Mouse (Mus musculus) cerebellum, adult 2 months (tissue): ENCODE results near the gene Rimbp2. TPM values are rescaled to one million over a fixed set of nuclear protein-coding genes. Genes with fewer than 3 reads are reported as not detected.

ENCODE experiments used
- DNase-seq, 2 experiments: peaks; one replicate each; pipeline ENCODE4 v3.0.0; 2021
- H3K27ac ChIP-seq: fragments of 200-500 bp; 2 replicates; pipeline ENCODE4 v1.5.1; 2012; ENCODE audit warnings: low read length, control low read depth, inconsistent platforms; ENCODE audit not compliant: insufficient read depth
- H3K27me3 ChIP-seq: fragments of 200-500 bp; 2 replicates; pipeline ENCODE4 v1.6.1; 2012; ENCODE audit warnings: inconsistent platforms, mild to moderate bottlenecking, low read length, moderate library complexity; ENCODE audit not compliant: control insufficient read depth, insufficient read depth
- H3K4me1 ChIP-seq: fragments of 200-500 bp; 2 replicates; pipeline ENCODE4 v1.6.1; 2011; ENCODE audit warnings: low read length; ENCODE audit not compliant: control insufficient read depth, insufficient read depth
- H3K4me3 ChIP-seq: fragments of 200-500 bp; replicated peaks from 2 replicates; pipeline ENCODE3; 2011; ENCODE audit warnings: mild to moderate bottlenecking, low read depth, low read length, control low read depth; ENCODE audit not compliant: insufficient read depth
- CTCF ChIP-seq: fragments of 200-500 bp; IDR thresholded peaks from 2 replicates; pipeline ENCODE4 v1.5.1; 2011; ENCODE audit warnings: low read depth, mild to moderate bottlenecking, control low read depth, low read length, moderate library complexity, borderline replicate concordance; ENCODE audit not compliant: insufficient read depth
- POLR2A ChIP-seq: fragments of 200-500 bp; IDR thresholded peaks from 2 replicates; pipeline ENCODE4 v1.6.1; 2011; ENCODE audit warnings: low read length, control low read depth, borderline replicate concordance; ENCODE audit not compliant: insufficient read depth
- WGBS: fragments of 180-500 bp; shearing (Covaris S2); methylation state at CpG from one replicate; pipeline ENCODE4 v1.1.7; 2018; 5-methylcytosine and 5-hydroxymethylcytosine counted together
- polyA plus RNA-seq: library from polyadenylated mRNA; depleted of rRNA; stranded (reverse); fragments of >200 nt; gene quantifications from 2 replicates; pipeline ENCODE4 v1.2.3, GENCODE M21; 2012

Gene Rimbp2
- polyA plus RNA-seq, 1 experiment, result 16.1 TPM

GRCm38 (mm10) chr5:128776386-128776785 lies 176.9 kb downstream of the Rimbp2 start:
- 75% methylated on average over 2 of the region's 2 CpGs for WGBS
- H3K27me3 ChIP-seq, result no peaks in the 10 kb centered on the region

GRCm38 (mm10) chr5:128769026-128769631 lies 184.2 kb downstream of the Rimbp2 start:
- TF ChIP-seq POLR2A (no peak), CTCF (no peak)
- no peaks in the 10 kb centered on the region for H3K4me1 ChIP-seq
- H3K27ac ChIP-seq, result no peak overlapping the region
- H3K4me3 ChIP-seq, result no peak overlapping the region
- 15% methylated on average over 10 of the region's 10 CpGs for WGBS
- no peak for DNase-seq
- H3K27me3 ChIP-seq, result no peaks in the 10 kb centered on the region; the same call in 1 of the 2 replicates

More at GRCm38 (mm10) chr5:128776386-128776785, 176.9 kb downstream of the Rimbp2 start:
- no peak overlapping the region for H3K4me3 ChIP-seq
- no peaks in the 10 kb centered on the region for H3K4me1 ChIP-seq
- H3K27ac ChIP-seq, result no peak overlapping the region
- no peak for TF ChIP-seq CTCF
- no peak for TF ChIP-seq POLR2A
- DNase-seq, result no peak

GRCm38 (mm10) chr5:128761118-128761517 lies 192.2 kb downstream of the Rimbp2 start:
- H3K4me3 ChIP-seq, result no peak overlapping the region
- no peaks in the 10 kb centered on the region; the same call in 1 of the 2 replicates for H3K27me3 ChIP-seq
- WGBS, result 52% methylated on average over 8 of the region's 8 CpGs
- H3K27ac ChIP-seq, result no peak overlapping the region
- no peak for TF ChIP-seq POLR2A
- TF ChIP-seq CTCF, result no peak
- H3K4me1 ChIP-seq, result no peaks in the 10 kb centered on the region
- no peak for DNase-seq

GRCm38 (mm10) chr5:128746261-128746660 lies 207.0 kb downstream of the Rimbp2 start:
- WGBS, result 53% methylated on average over 8 of the region's 8 CpGs
- Histone ChIP-seq H3K4me1 (no peaks in the 10 kb centered on the region; the same call in 1 of the 2 replicates), H3K27ac (no peak overlapping the region), H3K27me3 (no peaks in the 10 kb centered on the region), H3K4me3 (no peak overlapping the region)
- TF ChIP-seq CTCF (no peak), POLR2A (no peak)
- DNase-seq, result no peak

- no peak overlapping the region for H3K27ac ChIP-seq
- 52% methylated on average over 9 of the region's 9 CpGs for WGBS
- no peak for TF ChIP-seq POLR2A
- TF ChIP-seq CTCF, result no peak
- DNase-seq, result no peak
- H3K4me3 ChIP-seq, result no peak overlapping the region
- no peaks in the 10 kb centered on the region; the same call in 1 of the 2 replicates for H3K4me1 ChIP-seq
- no peaks in the 10 kb centered on the region for H3K27me3 ChIP-seq
Observed at GRCm38 (mm10) chr5:128745206-128745605, 208.1 kb downstream of the Rimbp2 start.

GRCm38 (mm10) chr5:128744351-128744750 lies 208.9 kb downstream of the Rimbp2 start:
- no peak for DNase-seq
- no peaks in the 10 kb centered on the region; the same call in 1 of the 2 replicates for H3K4me1 ChIP-seq
- TF ChIP-seq CTCF, result no peak
- no peak for TF ChIP-seq POLR2A
- no peaks in the 10 kb centered on the region; the same call in 1 of the 2 replicates for H3K27me3 ChIP-seq
- H3K4me3 ChIP-seq, result no peak overlapping the region
- H3K27ac ChIP-seq, result no peak overlapping the region
- WGBS, result 34% methylated on average over 6 of the region's 6 CpGs

- no peak for DNase-seq
- 16% methylated on average over 8 of the region's 8 CpGs for WGBS
- TF ChIP-seq CTCF (no peak), POLR2A (no peak)
- Histone ChIP-seq H3K27ac (no peak overlapping the region), H3K4me3 (no peak overlapping the region), H3K27me3 (no peaks in the 10 kb centered on the region; the same call in 1 of the 2 replicates), H3K4me1 (no peaks in the 10 kb centered on the region; the same call in 1 of the 2 replicates)
Observed at GRCm38 (mm10) chr5:128739838-128740171, 213.5 kb downstream of the Rimbp2 start.

GRCm38 (mm10) chr5:128739168-128739837 lies 214.0 kb downstream of the Rimbp2 start:
- TF ChIP-seq POLR2A (no peak), CTCF (no peak)
- H3K4me3 ChIP-seq, result no peak overlapping the region
- no peak for DNase-seq
- no peak overlapping the region for H3K27ac ChIP-seq
- no peaks in the 10 kb centered on the region; the same call in 1 of the 2 replicates for H3K4me1 ChIP-seq
- no peaks in the 10 kb centered on the region; the same call in 1 of the 2 replicates for H3K27me3 ChIP-seq
- WGBS, result 12% methylated on average over 16 of the region's 17 CpGs
